Mouse (Mus musculus) neutrophil, adult 5-6 weeks (primary cell): ENCODE data around the gene Wfdc21. TPM values are rescaled to one million over a fixed set of nuclear protein-coding genes. Genes with fewer than 3 reads are reported as not detected.

Source experiments
- ATAC-seq: fragments of 151-379, 151-347 bp; 2 replicates; pipeline ENCODE4 v1.8.0; 2017; ENCODE audit warnings: mild to moderate bottlenecking, moderate TSS enrichment; ENCODE audit not compliant: insufficient number of reproducible peaks, poor library complexity, low FRiP score, severe bottlenecking; ENCODE audit errors: extremely low read depth
- total RNA-seq: library from RNA; stranded (forward); fragments of 200-1000 nt; gene quantifications from 2 replicates; pipeline ENCODE4 v1.2.3, GENCODE M21; 2017

The Wfdc21 gene
- total RNA-seq, 1 experiment from 2014 or later, result 177 TPM

DNA sequence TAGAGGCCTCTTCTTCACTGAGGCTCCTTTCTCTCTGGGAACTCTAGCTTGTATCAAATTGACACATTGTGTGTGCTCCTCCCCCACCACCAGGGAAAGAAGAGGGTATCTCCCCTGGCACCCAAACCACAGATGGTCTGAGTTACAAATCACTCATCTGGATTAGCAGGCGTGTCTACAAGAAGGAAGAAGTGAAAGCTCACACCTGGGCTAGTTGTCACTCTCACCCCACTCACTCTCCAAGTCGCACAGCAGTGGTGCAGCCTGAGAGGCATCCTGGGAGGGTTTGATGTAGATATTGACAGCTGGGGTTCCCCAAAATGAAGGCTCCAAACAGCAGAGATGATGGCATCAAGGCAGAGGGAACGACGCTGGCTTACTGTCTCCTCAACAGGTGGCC is 588 bp upstream of the Wfdc21 start:
- peak; percentile 90 for ATAC-seq

DNA sequence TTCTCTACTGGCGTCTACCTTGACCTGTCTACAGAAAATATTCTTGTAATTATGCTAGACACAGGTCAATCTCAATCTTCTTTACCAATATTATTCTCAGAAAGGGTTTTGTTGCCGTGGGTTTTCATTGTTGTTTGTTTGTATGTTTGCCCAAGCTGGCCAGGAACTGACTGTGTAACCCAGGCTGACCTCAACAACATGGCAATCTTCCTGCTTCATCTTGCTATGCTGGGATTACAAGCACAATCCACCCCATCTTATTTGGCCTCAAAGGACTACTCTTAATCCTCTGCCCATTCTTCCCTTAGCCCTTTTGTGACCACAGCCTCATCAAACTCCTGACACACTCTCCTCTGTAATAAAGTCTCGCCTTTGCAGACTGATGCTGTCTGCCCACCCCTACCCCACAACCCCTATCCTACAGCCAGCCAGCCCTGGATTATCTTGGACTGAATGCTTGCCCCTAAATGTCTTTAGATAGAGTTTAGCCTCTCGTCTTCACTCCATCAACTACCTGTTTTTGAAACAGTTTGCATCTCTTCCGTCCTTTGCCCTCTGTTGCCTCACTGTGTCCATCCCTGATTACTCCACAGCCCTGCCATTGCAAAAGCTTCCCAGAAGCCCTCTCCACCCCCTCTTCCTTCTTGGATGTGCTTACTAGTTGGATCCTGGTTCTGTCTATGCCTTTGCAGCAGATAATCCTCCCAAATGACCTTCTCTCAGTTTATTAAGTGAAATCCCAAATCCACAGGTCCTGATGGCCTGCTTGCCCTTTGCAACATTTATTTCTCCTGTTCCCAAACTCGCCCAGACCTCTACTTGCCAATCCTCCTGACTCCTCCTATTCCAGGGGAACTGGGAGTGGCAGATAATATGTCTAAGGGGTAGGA is 881 bp downstream of the Wfdc21 start:
- ATAC-seq, result no peak

DNA sequence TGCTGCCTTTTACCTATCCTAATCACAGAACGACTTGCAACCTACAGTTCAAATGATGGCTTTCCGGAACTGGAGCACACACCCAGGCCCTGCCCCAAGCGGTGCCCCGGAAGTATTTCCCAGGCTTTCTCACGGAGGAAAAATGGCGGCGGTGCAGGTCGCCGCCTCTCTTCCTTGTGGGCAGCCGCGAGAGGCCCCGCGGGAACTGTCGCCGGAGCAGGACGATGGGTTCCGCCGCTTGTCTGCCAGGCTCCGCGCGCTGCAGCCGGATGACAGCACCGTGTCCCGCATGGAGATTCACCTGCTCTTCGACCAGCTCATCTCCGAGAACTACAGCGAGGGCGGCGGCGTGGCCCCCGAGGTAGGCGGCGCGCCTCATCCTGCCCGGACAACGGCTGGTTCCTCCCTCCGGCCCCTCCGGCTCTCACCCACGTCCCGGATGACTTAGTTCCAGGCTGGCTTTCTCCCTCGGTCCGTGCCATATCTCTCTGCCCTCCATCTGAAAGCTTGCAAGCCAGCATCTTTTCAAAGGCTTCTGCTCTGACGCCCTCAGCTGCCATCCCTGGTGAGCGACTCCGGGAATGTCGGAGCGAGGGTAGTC is 6.9 kb downstream of the Wfdc21 start, which contains the start of gene Heatr6:
Gene Heatr6, plus strand, starts transcription at position 116 of the 601 bp plus-strand sequence.
- peak; percentile 91 for ATAC-seq

DNA sequence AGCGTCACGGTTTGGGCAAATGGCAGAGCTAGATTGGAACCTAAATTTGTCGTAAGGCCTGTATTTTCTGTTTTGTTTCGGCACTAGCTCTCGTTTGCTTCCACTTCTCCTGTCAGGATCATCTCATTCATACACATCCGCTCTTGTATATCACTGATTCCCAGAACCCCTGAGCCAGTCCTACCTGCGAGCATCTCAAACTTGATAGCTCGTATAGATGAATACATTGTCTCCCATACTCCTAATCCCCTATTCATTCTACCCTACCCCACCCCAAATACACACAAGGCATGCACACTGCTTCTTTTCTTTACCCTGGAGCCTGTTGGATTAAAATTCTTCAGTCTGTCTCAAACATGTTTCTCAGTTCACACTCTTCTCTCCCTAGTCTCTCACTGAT is 7.5 kb downstream of the Wfdc21 start:
- ATAC-seq, result no peak

DNA sequence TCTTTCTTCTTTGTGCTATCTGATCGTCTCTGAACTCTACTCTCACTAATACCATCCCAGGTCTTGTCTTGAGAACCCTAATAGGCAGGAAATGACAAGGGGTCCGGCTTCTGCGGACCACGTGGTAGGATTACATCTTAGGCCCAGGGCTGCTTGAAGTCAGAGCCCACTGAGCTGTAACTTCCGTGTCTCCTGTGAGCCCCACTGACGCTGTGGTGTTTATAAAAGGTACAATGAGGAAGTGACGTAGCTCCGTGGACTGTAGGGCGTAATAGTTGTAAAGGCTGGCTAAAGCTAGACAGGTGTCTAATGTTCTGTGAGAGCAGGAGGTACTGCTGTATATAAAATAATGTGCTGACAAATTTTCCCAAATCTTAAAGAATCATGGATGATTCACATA is 20.6 kb downstream of the Wfdc21 start:
- peak; percentile 80 for ATAC-seq

DNA sequence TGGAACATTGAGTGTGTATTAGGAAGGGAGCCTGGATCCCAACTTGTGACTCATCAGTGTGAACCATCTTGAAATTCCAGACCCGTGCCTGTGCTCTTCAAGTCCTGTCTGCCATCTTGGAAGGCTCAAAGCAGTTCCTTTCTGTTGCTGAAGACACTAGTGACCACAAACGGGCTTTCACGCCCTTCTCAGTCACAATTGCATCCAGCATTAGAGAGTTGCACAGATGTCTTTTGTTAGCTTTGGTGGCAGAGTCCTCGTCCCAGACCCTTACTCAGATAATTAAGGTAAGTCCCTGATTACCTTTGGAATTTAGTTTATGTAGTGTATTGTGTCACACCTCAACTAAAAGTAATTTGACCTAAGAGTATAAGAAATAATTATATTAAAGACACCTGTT is 22.2 kb downstream of the Wfdc21 start:
- no peak for ATAC-seq

DNA sequence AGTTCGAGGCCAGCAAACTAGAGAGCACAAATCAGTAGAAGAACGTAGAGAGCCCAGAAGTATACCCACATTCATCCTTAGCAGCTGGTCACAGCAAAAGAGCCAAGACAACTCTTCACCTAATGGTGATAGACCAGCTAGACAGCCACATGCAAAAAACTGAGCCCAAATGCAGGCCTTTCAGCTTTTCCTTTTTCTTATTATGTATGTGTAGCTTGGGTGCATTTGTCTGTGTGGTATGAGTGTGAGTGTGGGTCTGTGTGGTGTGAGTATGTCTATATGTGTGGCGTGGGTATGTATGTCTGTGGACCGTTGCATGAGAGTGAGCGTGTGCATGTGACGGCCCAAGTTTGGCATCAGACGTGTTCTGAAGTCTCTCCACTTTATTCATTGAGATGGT is 24.3 kb downstream of the Wfdc21 start:
- no peak for ATAC-seq

DNA sequence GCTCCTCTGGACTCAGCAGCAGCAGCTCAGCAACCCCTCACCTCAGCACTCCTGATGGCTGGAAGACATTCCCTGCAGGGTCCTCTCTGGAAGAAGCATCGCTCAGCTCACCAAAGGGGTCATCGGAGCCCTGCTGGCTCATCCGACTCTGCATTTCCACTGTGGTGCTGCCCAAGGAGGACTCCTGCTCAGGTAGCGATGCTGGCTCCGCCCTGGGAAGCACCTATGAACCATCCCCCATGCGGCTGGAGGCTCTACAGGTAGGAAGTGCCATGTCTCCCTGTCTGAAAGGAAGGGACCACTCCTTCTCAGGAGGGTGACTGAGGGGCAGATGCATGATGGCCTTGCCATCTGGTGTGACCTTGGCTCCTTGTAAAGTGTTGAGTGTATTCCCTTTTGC is 25.6 kb downstream of the Wfdc21 start:
- no peak for ATAC-seq

DNA sequence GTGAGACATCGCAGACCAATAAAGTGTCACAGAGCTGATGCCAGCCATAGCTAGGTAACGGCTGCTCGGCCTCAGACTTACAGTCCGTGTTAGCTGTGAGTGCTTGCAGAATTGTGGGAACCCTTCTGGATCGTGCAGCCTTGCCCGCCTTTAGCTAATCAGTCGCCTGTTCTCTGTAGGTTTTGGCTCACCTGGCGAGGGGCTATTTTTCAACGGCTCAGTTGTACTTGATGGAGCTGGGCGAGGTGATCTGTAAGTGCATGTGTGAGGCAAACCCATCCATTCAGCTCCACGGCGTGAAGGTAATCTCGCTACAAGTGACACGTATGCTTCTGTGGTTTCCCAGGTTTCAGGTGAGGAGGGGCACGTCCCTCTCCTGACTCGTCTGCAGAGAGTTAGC is 27.0 kb downstream of the Wfdc21 start:
- ATAC-seq, result no peak

DNA sequence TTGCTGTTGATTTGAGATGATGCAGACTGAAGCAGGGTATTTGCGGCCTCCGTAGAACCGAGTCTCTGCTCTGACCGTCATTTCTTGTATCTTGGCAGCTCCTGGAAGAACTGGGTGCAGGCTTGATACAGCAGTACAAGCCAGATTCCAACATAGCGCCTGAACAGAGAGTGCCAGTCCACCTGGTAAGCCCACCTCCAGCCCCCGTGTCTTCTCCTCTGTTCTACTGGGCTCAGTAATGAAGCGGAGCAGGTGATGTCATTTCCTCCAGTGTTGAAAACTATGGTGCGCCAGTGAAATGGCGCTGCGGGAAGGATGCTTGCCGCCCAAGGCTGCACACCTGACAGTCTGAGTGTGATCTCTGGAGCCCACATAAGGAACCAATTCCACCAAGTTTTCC is 27.6 kb downstream of the Wfdc21 start:
- no peak for ATAC-seq

DNA sequence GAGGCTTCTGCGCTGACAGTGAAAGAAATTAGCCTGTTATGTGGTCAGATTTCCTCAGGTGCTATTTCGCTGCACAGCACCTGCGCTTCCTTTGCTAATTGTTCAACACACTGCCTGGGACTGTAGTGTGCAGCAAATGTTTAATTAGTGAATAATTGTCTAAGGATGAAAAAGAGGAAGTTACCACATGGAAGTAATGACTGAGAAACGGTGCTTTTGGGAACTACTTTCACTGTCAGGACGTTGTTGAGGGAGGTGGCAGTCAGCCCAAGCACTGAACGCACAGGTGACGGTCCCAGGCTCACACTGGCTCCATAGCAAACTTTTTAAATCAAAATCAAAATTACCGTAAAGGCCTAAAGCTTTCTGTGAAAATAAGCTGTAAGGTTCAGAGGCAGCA is 30.1 kb downstream of the Wfdc21 start:
- ATAC-seq, result no peak

DNA sequence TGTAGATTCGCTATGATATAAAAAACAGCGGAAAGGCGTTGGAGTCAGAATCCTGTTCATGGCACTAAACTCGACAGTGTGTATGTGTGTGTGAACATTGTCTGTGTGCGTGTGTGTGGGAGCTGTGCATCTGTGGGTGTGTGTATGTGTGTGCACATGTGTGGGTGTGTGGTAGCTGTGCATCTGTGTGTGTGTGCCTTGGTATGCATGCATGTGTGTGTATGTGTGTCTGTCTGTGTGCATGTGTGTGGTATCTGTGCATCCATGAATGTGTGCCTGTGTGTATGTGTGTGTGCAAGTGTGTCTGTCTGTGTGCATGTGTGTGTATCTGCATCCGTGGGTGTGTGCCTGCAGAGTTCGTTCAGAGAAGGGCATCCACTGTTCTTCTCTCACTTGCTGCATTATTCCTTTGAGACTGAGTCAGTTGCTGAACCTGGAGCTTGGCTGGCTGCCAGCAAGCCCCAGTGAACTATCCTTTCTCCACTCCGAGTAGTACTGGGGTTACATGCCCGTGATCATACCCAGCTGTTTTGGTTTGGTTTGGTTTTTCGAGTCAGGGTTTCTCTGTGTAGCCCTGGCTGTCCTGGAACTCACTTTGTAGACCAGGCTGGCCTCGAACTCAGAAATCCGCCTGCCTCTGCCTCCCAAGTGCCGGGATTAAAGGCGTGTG is 37.3 kb downstream of the Wfdc21 start:
- ATAC-seq, result no peak

DNA sequence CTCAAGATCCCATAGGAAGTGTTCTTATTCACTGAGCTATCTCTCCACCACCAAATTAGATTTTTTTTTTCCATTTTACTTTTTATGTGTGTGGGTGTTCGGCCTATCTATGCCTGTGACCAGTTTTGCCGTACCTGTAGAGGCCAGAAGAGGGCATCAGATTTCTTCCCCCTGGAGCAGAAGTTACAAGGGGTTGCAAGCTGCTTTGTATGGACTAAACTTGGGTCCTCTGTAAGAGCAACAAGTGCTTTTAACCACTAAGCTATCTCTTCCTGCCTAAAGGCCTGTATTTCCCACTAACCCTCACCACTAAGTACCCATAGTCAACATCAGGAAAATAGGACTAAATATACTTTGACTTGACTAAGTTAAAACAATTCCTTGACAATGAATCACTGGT is 37.9 kb downstream of the Wfdc21 start:
- no peak for ATAC-seq

DNA sequence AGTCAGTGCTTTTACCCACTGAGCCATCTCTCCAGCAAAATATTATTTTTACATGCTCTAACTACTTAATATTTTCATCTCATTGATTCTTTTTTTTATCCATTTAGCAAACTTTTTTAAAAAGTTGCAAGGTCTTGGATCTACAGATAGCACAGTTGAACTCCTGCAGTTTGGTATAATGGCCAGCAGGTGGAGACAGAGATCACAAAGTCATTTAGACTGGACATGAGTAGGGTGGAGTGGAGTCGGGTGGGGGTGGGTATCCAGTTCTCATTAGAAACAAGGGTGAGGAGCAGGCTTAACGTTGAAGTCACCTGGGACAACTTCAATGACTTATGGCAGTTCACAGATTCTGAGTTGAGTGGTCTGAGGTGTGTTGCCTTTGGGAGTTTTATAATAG is 38.6 kb downstream of the Wfdc21 start:
- peak; percentile 55; the same call in 1 of the 2 replicates for ATAC-seq

DNA sequence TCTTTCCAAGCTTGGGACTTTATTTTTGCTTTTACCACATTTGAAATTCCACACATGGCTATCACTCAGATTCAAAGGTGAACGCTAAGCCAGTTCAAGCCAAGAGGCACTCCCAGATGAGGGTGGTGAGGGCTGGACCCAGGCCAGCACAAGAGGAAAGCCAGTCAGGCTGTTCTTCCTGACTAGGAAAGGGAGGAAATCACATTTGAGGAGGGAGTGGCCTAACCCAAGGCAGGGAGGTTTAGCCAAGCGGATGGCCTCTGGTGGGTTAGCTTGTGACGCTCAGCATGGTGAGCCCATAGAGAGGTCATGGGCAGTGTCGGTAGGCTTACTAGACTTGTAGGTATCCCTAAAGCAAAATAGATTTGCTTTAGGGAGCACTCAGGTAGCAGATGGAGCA is 40.1 kb downstream of the Wfdc21 start:
- no peak for ATAC-seq

DNA sequence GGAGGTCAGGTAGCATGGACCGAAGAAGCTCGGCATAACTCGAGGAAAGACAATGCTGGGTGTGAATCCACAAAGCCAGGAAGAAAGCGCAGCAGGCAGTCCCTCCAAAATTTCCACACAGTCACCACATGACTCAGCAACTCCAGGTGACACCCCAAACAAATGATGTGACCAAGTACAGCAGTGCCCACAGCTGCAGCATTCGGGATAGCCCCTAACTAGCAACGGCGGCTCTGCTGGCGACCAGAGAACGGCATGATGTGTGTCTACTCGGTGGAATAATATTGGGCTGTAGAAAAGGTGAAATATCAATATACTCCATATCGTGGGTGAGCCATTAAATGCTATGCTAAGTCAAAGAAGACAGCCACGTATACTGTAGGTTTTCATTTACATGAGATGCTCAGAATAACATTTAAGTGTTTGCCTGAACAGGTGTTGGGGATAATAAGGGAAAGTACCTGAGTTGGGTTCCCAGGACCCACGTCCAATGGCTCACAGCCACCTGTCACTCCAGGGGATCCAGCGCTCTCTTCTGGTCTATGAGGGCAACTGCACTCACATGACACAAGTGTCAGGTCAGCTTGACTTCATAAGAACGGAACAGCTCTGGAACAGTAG is 40.8 kb downstream of the Wfdc21 start:
- no peak for ATAC-seq

DNA sequence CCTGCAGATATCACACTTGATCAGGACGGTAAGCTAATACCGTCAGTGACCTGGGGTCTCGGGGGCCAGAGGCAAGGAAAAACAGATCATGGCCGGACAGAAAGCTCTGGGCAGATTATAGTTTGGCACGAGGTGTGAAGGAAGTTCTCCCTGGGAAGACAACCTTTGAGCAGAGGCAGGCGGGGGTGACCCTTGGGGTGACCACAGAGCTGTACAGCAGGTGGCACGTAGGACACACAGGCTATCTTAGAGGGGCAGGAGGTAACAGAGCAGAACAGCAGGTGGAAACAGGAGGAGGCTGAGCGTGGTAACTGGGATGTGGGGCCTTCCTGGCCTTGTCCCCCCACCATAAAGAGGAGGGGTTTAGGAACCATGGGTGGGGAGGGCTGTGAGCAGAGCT is 41.6 kb downstream of the Wfdc21 start:
- no peak for ATAC-seq

DNA sequence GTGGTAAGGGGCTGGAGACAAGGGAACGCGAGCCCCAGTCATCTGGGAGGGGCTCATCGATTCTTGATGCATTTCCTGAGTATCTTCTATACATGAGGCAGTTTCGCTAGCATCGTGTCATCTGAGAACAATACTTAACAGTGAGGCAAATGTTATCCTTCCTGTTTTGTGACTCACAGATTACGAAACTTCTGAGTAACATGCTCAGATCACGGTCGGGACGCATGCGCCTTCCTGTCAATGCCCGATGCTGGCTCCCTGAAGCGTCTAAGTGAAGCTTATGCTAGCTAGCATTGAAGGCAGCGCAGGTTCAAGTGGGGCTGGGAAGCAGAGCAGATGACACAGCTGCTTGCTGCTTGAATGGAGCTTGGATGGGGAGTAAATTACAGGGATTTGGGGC is 42.5 kb downstream of the Wfdc21 start:
- ATAC-seq, result peak; percentile 86

DNA sequence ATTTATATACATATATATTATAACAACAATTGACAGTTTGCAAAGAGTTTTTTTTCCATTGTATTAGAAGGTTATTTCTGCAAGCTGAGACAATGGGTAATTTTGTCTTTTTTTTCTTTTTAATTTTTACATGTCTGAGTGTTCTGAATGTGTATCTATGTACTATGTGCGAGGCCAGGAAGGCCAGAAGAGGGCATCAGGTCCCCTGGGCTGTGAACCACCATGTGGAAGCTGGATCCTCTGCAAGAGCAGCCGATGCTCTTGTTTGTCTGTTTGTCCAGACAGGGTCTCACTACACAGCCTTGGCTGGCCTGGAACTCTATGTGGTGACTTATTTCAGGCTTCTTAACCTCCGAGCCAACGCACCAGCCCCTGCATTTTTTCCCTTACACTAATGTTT is 44.4 kb downstream of the Wfdc21 start:
- ATAC-seq, result no peak
